Mouse (Mus musculus) brain, adult 2 months (tissue): ENCODE measurements around the gene Yaf2.
"Not testable (repeated sequence)": the region's sequence is repeated elsewhere in the genome, so short reads cannot be mapped to it uniquely, and the experiment has no call there.

ENCODE experiments used
- DNase-seq: peaks from one replicate; pipeline ENCODE4 v3.0.0; 2011; ENCODE audit warnings: low read depth, low spot score

Gene Yaf2

DNA sequence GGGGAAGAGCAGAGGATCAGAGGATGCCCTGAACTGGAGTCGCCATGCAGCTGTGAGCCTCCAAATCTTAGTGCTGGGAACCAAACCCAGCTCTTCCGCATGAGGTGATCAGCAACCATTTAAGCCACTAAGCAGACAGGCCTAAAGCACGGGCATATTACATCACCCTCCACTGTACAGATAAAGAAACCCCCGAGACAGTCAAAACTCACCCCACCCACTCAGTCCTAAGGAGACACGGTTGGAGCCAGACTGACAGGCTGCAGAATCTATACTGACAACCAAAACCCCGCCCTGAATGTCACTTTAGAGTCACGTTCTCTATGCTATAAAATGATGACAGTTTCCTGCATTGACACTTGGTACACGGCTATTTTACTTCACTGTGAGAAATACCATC, 83.6 kb downstream of the Yaf2 start:
- no peak for DNase-seq

DNA sequence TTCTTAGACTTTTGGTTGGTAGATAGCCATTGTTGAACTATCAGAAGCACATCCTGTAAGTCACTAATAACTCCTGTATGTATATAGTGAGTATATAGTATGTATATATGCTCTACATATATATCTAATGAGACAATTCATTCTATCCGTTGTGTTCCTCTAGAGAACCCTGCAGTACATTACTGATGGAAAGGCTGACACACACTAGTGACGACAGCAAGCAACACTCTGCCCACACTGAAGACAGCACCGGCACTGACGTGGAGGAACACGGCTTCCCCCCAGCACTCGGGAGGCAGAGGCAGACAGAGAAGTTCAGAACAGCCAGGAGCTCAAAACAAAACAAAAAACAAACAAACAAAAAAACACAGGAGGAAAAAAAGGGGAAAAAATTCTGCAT, 84.3 kb downstream of the Yaf2 start:
- peak; percentile 63 for DNase-seq

DNA sequence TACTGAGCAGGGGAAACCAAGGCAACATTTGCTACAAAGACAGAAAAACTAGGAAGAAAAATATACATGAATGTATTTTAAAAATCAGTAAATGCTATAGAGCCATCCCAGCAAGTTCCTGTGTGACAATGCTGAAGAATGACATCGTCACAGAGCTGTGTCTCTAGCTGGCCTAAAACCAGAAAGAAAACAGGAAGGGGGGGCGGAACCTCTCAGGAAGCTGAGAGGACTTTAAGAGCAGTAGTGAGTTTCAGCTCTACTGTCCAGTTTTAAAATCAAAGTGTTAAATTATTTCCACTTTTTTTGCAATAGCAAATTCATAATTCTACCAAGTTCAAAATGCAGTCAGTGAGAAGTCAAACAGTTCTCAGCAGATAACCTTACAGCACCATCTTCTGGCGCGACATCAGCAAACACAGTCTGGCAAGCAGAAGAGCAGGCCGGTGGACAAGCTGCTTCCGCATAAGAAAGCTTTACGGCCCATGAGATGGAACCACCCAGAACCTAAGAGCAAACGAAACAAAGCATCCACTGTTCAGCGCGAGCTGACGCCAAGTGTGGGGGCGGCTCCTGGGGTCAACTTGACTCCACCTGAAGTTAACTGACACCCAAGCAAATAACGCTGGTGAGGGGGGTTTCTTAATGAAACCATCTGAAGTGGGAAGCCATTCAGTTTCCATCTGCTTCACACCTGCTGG, 85.0 kb downstream of the Yaf2 start:
- DNase-seq = peak; percentile 62

DNA sequence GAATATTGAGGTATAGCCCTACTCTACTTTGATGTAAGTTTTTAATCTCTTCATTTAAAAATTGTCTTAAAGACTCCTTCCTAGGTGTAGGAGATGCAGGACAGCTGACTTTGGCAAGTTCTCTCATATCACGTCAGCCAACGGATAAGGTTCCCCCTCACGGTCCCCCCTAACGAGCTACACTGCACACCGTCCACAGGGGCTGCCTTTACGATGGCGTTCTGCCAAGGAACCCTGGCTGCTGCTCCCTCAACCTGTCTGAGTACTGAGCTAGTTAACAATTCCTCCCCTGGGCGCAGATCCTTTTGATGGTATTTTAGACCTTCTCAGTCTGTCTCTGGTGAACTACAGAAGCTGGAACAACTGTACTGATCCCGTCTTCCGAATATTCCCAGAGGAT, 93.5 kb downstream of the Yaf2 start:
- DNase-seq = no peak

DNA sequence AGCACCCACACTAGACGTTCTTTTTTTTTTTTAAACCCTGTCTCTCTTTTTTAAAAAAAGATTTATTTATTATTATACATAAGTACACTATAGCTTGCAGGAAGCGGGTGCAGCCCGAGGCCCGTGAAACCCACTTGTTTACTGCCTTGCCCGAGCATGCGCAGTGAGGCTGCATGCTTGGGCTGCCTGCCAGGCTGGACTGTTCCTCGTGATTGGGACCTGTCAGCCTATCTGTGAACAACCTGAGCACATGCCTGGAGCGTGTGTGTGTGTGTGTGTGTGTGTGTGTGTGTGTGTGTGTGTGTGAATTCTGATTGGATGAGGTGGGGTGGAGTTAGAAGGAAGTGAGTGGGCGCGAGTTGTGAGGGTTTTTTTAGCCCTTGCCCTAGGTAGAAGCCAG, 100.3 kb downstream of the Yaf2 start:
- not testable (repeated sequence) for DNase-seq
